Mouse (Mus musculus) midbrain, embryonic 11.5 days (tissue): ENCODE measurements around the gene Gm9833. TPM values are rescaled to one million over a fixed set of nuclear protein-coding genes. Genes with fewer than 3 reads are reported as not detected.

Experiments
- ATAC-seq: fragments of 200-750 bp; cut with Nextera tagmentation; 2 replicates; pipeline ENCODE4 v1.8.0; 2017; ENCODE audit warnings: moderate TSS enrichment, moderate library complexity; ENCODE audit not compliant: low FRiP score
- DNase-seq: peaks from one replicate; pipeline ENCODE4 v3.0.0; 2015; ENCODE audit warnings: low spot score; ENCODE audit errors: missing footprints
- H3K27ac ChIP-seq: fragments of 300-500 bp; sonication (generic); 2 replicates; pipeline ENCODE4 v1.5.1; 2014; ENCODE audit warnings: low read depth, low read length
- H3K27me3 ChIP-seq: fragments of 300-500 bp; sonication (generic); 2 replicates; pipeline ENCODE4 v1.6.1; 2014; ENCODE audit warnings: mild to moderate bottlenecking, low read length, moderate library complexity, mixed read lengths; ENCODE audit not compliant: control insufficient read depth, insufficient read depth
- H3K36me3 ChIP-seq: fragments of 300-500 bp; sonication (generic); 2 replicates; pipeline ENCODE4 v1.6.1; 2014; ENCODE audit warnings: mild to moderate bottlenecking, low read length, moderate library complexity, mixed read lengths; ENCODE audit not compliant: control insufficient read depth, insufficient read depth
- H3K4me1 ChIP-seq: fragments of 300-500 bp; sonication (generic); 2 replicates; pipeline ENCODE4 v1.6.1; 2014; ENCODE audit warnings: low read length; ENCODE audit not compliant: control insufficient read depth, insufficient read depth
- H3K4me2 ChIP-seq: fragments of 300-500 bp; sonication (generic); 2 replicates; pipeline ENCODE4 v1.6.1; 2014; ENCODE audit warnings: mild to moderate bottlenecking, moderate library complexity
- H3K4me3 ChIP-seq: fragments of 300-500 bp; sonication (generic); 2 replicates; pipeline ENCODE4 v1.5.1; 2014; ENCODE audit warnings: low read depth, low read length
- H3K9ac ChIP-seq: fragments of 300-500 bp; sonication (generic); 2 replicates; pipeline ENCODE4 v1.6.1; 2014; ENCODE audit warnings: low read length
- H3K9me3 ChIP-seq: fragments of 300-500 bp; sonication (generic); 2 replicates; pipeline ENCODE4 v1.6.1; 2016; ENCODE audit warnings: low read length; ENCODE audit not compliant: control insufficient read depth
- WGBS: fragments of 180-500 bp; shearing (Covaris S2); extraction: QIAGEN DNeasy Blood & Tissue Kit; methylation state at CpG from one replicate; pipeline ENCODE4 v1.1.7; 2014; 5-methylcytosine and 5-hydroxymethylcytosine counted together
- polyA plus RNA-seq: library from polyadenylated mRNA; unstranded; fragments of >200 nt; fragmentation: Nextera tagmentation; extraction: Ambion mirVana; gene quantifications from 2 replicates; pipeline ENCODE4 v1.2.1, GENCODE M21; 2014

Gene Gm9833
- polyA plus RNA-seq, 1 experiment from 2014 or later = 8.5 TPM

DNA sequence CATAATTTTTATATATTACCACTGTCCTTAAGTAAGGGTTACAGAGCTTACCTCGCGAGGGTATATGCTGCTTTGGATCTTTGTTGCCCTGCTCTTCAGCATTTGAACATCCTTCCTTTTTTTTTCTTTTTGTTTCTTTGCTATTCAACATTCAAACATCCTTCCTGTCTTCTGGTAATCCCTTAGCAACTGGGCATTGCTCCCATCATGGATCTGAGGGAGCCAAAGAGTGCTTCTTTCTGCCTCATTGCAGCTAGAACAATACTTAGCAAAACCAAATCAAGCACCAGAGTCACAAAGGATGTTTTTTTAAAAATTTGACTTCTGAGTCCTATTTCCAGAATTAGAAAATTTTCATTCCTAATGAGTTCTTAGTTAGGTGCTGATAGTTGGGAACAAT is 24.8 kb downstream of the Gm9833 start:
- H3K9ac ChIP-seq = no peak overlapping the region
- H3K9me3 ChIP-seq = no peaks in the 10 kb centered on the region
- H3K4me1 ChIP-seq = no peaks in the 10 kb centered on the region
- DNase-seq = no peak
- H3K36me3 ChIP-seq = no peaks in the 10 kb centered on the region
- no peaks in the 10 kb centered on the region for H3K27me3 ChIP-seq
- WGBS = 66% methylated on average over 2 of the region's 2 CpGs
- H3K4me2 ChIP-seq = no peak overlapping the region
- H3K27ac ChIP-seq = no peak overlapping the region
- ATAC-seq = no peak
- H3K4me3 ChIP-seq = no peak overlapping the region

DNA sequence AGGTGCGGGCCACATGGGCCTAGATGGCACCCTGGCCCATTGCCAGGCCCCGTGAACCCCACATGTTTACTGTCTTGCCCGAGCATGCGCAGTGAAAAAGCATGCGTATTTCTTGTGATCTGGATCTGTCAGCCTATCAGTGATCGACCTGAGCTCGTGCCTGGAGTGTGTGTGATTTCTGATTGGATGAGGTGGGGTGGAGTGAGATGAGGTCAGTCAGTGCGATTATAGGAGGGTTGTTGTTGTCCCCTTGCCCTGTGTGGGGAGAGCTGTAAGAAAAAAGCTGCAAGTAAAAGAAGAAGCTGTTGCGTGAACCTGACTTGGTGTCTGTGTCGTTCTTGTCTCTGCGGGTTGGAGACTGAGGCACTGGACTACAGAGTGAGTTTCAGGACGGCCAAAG is 28.6 kb downstream of the Gm9833 start:
- Histone ChIP-seq H3K4me1 (no peaks in the 10 kb centered on the region), H3K27me3 (no peaks in the 10 kb centered on the region), H3K36me3 (no peaks in the 10 kb centered on the region), H3K4me3 (no peak overlapping the region), H3K9me3 (no peaks in the 10 kb centered on the region), H3K9ac (no peak overlapping the region), H3K27ac (no peak overlapping the region), H3K4me2 (no peak overlapping the region)
- WGBS = 90% methylated on average over 12 of the region's 12 CpGs
- DNase-seq (no peak), ATAC-seq (no peak)

DNA sequence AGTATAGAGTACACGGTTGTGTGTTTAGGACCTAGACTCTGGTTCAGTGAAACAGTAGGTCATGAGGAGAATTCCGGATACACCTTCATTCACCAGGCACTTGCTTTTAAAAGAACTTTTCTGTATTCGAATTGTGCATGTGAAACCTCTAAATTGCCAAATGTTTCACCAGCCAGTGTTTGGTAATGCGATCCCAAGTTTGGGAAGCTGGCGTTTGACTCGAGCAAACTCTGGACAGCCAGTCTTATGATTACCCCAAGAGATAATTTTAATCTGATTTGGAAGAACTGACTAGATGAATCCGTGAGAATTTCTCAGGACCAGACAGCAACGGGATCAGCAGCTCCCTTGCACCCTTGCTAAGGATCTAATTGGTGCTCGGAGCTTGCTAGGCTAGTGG is 33.3 kb downstream of the Gm9833 start:
- no peaks in the 10 kb centered on the region for H3K36me3 ChIP-seq
- no peaks in the 10 kb centered on the region for H3K27me3 ChIP-seq
- no peak overlapping the region for H3K27ac ChIP-seq
- no peak for ATAC-seq
- no peak overlapping the region for H3K4me2 ChIP-seq
- DNase-seq = no peak
- H3K9me3 ChIP-seq = no peaks in the 10 kb centered on the region
- no peak overlapping the region for H3K4me3 ChIP-seq
- WGBS = 88% methylated on average over 9 of the region's 9 CpGs
- H3K4me1 ChIP-seq = no peaks in the 10 kb centered on the region
- H3K9ac ChIP-seq = no peak overlapping the region

DNA sequence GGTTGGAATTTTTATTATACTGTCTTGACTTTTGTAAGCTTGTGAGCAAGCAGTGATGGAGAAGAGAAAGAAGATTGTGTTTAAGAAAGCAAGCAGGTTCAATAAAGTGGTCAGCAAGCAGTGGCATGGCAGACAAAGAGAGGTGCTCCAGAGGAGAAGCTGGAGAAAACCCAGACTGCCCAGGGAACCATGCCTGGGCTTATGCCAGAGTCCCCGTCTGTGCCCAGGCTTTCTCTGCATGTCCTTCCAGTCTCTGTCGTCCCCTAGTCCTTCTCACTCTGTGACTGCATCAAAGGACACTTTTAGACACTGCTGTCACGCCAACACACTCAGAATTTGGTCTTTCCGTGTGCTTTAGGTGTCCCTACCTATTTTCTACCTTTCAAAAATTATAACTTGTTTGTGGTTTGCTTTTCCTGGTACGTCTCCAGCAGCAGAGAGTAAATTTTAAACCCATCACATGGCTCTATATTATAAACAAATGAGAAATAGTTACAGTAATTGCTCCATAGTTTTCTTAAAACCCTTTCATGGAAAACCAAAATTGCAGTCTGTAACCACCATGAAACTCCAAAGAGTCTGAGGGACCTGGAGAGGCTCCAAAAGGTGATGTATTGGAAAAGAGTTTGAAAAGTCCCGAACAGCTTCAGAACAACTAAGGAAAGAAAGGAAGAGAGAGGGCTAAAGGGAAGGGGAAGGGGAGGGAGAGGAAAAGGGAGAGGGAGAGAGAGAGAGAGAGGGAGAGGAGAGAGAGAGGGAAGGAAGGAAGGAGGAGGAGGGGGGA is 34.2 kb downstream of the Gm9833 start:
- Histone ChIP-seq H3K4me1 (no peaks in the 10 kb centered on the region), H3K9ac (no peak overlapping the region), H3K36me3 (no peaks in the 10 kb centered on the region), H3K4me2 (no peak overlapping the region), H3K27ac (no peak overlapping the region), H3K27me3 (no peaks in the 10 kb centered on the region), H3K9me3 (no peaks in the 10 kb centered on the region), H3K4me3 (no peak overlapping the region)
- ATAC-seq (no peak), DNase-seq (no peak)
- WGBS = 82% methylated on average over 6 of the region's 6 CpGs

DNA sequence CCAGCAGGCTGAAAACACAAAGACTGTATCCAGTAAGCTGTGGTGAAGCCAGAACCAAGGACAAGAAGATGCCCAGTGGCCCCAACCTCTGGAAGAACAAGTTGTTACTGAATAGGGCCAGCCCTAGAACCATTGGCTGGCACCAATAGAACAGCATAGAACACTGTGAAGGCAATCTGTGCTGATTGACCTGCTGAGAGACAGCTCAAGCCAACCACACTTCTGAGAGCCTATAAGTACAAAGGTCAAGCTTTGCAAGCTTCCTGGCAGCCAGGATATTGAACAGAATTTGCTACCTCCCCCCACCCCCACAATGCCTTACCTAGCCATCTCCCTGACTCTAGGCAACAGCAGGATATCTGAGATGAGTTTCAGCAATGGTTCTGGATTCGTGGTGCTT is 35.7 kb downstream of the Gm9833 start:
- H3K9me3 ChIP-seq = no peaks in the 10 kb centered on the region
- no peaks in the 10 kb centered on the region for H3K27me3 ChIP-seq
- WGBS = 71% methylated on average over 1 of the region's 1 CpGs
- ATAC-seq (no peak), DNase-seq (no peak)
- H3K36me3 ChIP-seq = no peaks in the 10 kb centered on the region
- no peak overlapping the region for H3K4me2 ChIP-seq
- no peak overlapping the region for H3K4me3 ChIP-seq
- no peak overlapping the region for H3K27ac ChIP-seq
- H3K4me1 ChIP-seq = no peaks in the 10 kb centered on the region
- no peak overlapping the region for H3K9ac ChIP-seq

DNA sequence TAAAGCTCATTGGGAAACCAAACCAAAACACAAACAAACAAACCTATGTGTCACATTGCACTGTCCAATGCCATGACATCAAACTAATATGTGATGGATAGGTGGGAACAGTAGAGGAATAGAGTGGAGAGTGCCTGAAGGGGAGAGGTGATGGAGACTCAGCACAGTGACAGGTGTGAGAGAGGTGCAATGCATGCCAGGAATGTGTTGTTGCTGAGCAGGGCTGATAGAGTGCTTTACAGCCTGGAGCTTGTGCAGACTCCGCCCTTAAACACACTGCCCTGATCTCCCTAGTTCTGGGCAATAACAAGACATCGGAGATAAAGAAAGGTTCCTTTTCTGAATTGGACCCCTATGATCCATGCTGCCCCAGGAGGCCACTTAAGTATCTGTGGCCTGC is 36.2 kb downstream of the Gm9833 start:
- DNase-seq (no peak), ATAC-seq (no peak)
- Histone ChIP-seq H3K36me3 (no peaks in the 10 kb centered on the region), H3K4me3 (no peak overlapping the region), H3K4me2 (no peak overlapping the region), H3K27ac (no peak overlapping the region), H3K4me1 (no peaks in the 10 kb centered on the region), H3K9me3 (no peaks in the 10 kb centered on the region), H3K9ac (no peak overlapping the region), H3K27me3 (no peaks in the 10 kb centered on the region)
- whole genome bisulfite sequencing = 91% methylated on average over 2 of the region's 2 CpGs

DNA sequence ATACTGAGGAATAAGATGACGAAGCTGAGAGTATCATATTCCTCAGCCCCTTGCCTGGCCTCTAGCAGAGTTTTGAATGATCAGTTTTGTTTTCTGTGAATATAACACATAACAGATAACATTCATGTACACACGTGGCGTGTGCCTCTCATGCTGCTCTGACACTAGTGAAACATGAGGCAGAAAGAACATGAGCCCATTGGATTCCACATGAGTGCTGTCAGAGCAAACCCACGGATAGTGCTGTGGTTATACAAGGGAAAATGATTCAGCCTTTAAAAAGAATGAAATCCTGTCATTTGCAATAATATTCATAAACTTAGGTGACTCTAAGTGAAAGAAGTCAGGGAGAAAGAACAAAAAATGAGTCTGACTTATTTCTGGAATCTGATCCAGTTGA is 37.4 kb downstream of the Gm9833 start:
- ATAC-seq = no peak
- no peak overlapping the region for H3K9ac ChIP-seq
- no peak overlapping the region for H3K4me2 ChIP-seq
- no peak overlapping the region for H3K27ac ChIP-seq
- DNase-seq = no peak
- H3K36me3 ChIP-seq = no peaks in the 10 kb centered on the region
- H3K9me3 ChIP-seq = no peaks in the 10 kb centered on the region
- no peaks in the 10 kb centered on the region for H3K27me3 ChIP-seq
- 81% methylated on average over 4 of the region's 4 CpGs for WGBS
- H3K4me3 ChIP-seq = no peak overlapping the region
- H3K4me1 ChIP-seq = no peaks in the 10 kb centered on the region

DNA sequence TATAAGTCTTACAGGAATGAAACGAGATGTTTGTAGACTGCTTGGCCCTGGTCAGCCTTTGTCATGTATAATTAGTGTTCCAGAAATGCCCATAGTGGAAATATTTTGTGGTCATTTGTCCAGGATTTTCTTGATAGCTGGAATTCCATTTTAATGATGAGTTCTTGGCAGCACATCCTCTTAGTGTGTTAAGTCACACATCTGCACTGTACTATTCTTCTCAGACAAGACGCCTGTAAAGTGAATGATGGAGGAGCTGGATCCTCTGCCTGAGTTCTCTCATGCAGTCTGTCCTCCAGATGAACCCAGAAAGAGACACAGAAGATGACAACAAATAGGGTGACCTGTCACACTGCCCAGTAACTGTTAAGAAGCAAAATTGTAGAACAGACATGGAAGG is 38.1 kb downstream of the Gm9833 start:
- DNase-seq = no peak
- Histone ChIP-seq H3K4me2 (no peak overlapping the region), H3K27me3 (no peaks in the 10 kb centered on the region), H3K9ac (no peak overlapping the region), H3K27ac (no peak overlapping the region), H3K4me1 (no peaks in the 10 kb centered on the region), H3K36me3 (no peaks in the 10 kb centered on the region), H3K4me3 (no peak overlapping the region), H3K9me3 (no peaks in the 10 kb centered on the region)
- 84% methylated on average over 2 of the region's 2 CpGs for WGBS
- ATAC-seq = no peak

DNA sequence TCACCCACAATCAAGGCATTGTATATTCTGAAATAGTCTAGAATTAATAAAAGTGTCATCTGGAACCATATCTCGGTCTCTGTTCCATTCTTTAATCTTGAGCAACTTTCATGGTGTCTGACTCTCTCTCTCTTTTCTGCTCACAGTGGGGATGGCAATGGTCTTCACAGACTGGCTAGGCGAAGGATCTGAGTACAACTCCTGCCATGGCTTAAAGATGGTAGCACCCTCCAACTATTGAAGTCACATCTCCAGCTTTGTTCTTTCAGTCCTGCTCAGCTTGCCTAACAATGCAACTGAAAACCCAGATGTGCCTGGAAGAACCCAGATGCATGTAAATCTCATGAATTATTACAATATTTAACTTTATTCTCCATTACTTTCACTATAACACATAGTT is 38.6 kb downstream of the Gm9833 start:
- 82% methylated on average over 2 of the region's 2 CpGs for whole genome bisulfite sequencing

More for the DNA sequence above, 38.6 kb downstream of the Gm9833 start:
- no peak overlapping the region for H3K4me3 ChIP-seq
- no peak overlapping the region for H3K9ac ChIP-seq
- no peaks in the 10 kb centered on the region for H3K9me3 ChIP-seq
- no peak overlapping the region for H3K27ac ChIP-seq
- H3K4me1 ChIP-seq = no peaks in the 10 kb centered on the region
- no peak overlapping the region for H3K4me2 ChIP-seq
- ATAC-seq (no peak), DNase-seq (no peak)
- no peaks in the 10 kb centered on the region for H3K36me3 ChIP-seq
- H3K27me3 ChIP-seq = no peaks in the 10 kb centered on the region
